Mouse (Mus musculus): ENCODE results near the gene Pan3.

Gene Pan3

GRCm38 (mm10) chr5:147563511-147564139 lies 133.7 kb downstream of the Pan3 start:
- no peak for DNase-seq

GRCm38 (mm10) chr5:147564140-147564590 lies 134.2 kb downstream of the Pan3 start:
- peak; percentile 92 for DNase-seq

GRCm38 (mm10) chr5:147565444-147565843 lies 135.5 kb downstream of the Pan3 start:
- no peak for DNase-seq

GRCm38 (mm10) chr5:147566335-147566734 lies 136.4 kb downstream of the Pan3 start:
- no peak for DNase-seq

- DNase-seq = no peak
Observed at GRCm38 (mm10) chr5:147572695-147573094, 142.7 kb downstream of the Pan3 start.

GRCm38 (mm10) chr5:147573555-147573954 lies 143.6 kb downstream of the Pan3 start:
- DNase-seq = no peak

- DNase-seq = peak; percentile 98
Observed at GRCm38 (mm10) chr5:147574517-147574916, 144.6 kb downstream of the Pan3 start.

- DNase-seq = peak; percentile 90
Observed at GRCm38 (mm10) chr5:147577003-147577402, 147.0 kb downstream of the Pan3 start.

GRCm38 (mm10) chr5:147579148-147579547 lies 149.2 kb downstream of the Pan3 start:
- DNase-seq = no peak

GRCm38 (mm10) chr5:147579691-147580090 lies 149.7 kb downstream of the Pan3 start:
- DNase-seq = peak; percentile 99

GRCm38 (mm10) chr5:147580181-147580580 lies 150.2 kb downstream of the Pan3 start:
- peak; percentile 97 for DNase-seq

GRCm38 (mm10) chr5:147583702-147584298 lies 153.8 kb downstream of the Pan3 start:
- peak; percentile 95 for DNase-seq

GRCm38 (mm10) chr5:147584648-147585047 lies 154.7 kb downstream of the Pan3 start:
- DNase-seq = peak; percentile 97

GRCm38 (mm10) chr5:147585070-147585469 lies 155.1 kb downstream of the Pan3 start:
- DNase-seq = no peak

- DNase-seq = peak; percentile 96
Observed at GRCm38 (mm10) chr5:147589814-147590213, 159.9 kb downstream of the Pan3 start.

GRCm38 (mm10) chr5:147597825-147598224 lies 167.9 kb downstream of the Pan3 start:
- DNase-seq = no peak
